Mouse (Mus musculus): ENCODE measurements around the gene Olfr155.

GRCm38 (mm10) chr4:43851265-43851664 is at the start of gene Olfr155:
- TF ChIP-seq CTCF (IDR thresholded peaks at IDR 0.05; ENCODE audit: borderline replicate concordance, extremely low read depth, insufficient read depth, insufficient read length) (no peak), POLR2A (IDR thresholded peaks at IDR 0.05; ENCODE audit: borderline replicate concordance, extremely low read depth, insufficient read depth, insufficient read length, poor library complexity, severe bottlenecking) (no peak)
